Mouse (Mus musculus) megakaryocyte, embryonic 14.5 days (primary cell): Measurements from ENCODE around the gene Olfr159. TPM values are rescaled to one million over a fixed set of nuclear protein-coding genes. Genes with fewer than 3 reads are reported as not detected.
"Not testable (repeated sequence)": the region's sequence is repeated elsewhere in the genome, so short reads cannot be mapped to it uniquely, and the experiment has no call there.

Source experiments
- H3K27me3 ChIP-seq: replicated peaks from 2 replicates; pipeline ENCODE3; 2012; ENCODE audit warnings: inconsistent platforms
- H3K36me3 ChIP-seq: replicated peaks from 2 replicates; pipeline ENCODE3; 2012; ENCODE audit warnings: low read length, inconsistent platforms, mixed read lengths
- H3K4me1 ChIP-seq: 2 replicates; pipeline ENCODE4 v1.6.1; 2012; ENCODE audit warnings: inconsistent platforms
- H3K4me3 ChIP-seq: replicated peaks from 2 replicates; pipeline ENCODE3; 2012; ENCODE audit warnings: moderate library complexity, mild to moderate bottlenecking, inconsistent platforms
- H3K9me3 ChIP-seq: 2 replicates; pipeline ENCODE4 v1.6.1; 2012; ENCODE audit warnings: inconsistent platforms
- FLI1 ChIP-seq: IDR thresholded peaks from 2 replicates; pipeline ENCODE4 v1.6.1; 2012; ENCODE audit warnings: low read length, inconsistent platforms, mixed read lengths
- GATA1 ChIP-seq: IDR thresholded peaks from 3 replicates; pipeline ENCODE4 v1.6.1; 2012; ENCODE audit warnings: mixed read lengths, low read length, inconsistent platforms, borderline replicate concordance
- polyA plus RNA-seq: library from polyadenylated mRNA; stranded (reverse); fragments of >175 nt; gene quantifications from 2 replicates; pipeline ENCODE4 v1.2.3, GENCODE M21; 2012; ENCODE audit warnings: low replicate concordance; ENCODE audit not compliant: insufficient read depth

Gene Olfr159
- not detected in 2 replicates for polyA plus RNA-seq

GRCm38 (mm10) chr4:43770909-43771308 is at the start of gene Olfr159:
TSS of gene Olfr159 (minus strand) at chr4:43771009.
- peaks cover 5% of the 10 kb centered on the region for H3K9me3 ChIP-seq
- peaks cover 7% of the 10 kb centered on the region for H3K27me3 ChIP-seq
- no peak within 1 kb of the TSS for H3K4me3 ChIP-seq
- no peaks in the 10 kb centered on the region for H3K36me3 ChIP-seq
- H3K4me1 ChIP-seq = no peaks in the 10 kb centered on the region
- TF ChIP-seq FLI1 (no peak), GATA1 (no peak)

GRCm38 (mm10) chr4:43798936-43799335 is 28.1 kb upstream of the Olfr159 start:
- H3K9me3 ChIP-seq = peaks cover 13% of the 10 kb centered on the region
- no peaks in the 10 kb centered on the region for H3K4me1 ChIP-seq
- no peak overlapping the region for H3K4me3 ChIP-seq
- no peaks in the 10 kb centered on the region for H3K27me3 ChIP-seq
- H3K36me3 ChIP-seq = no peaks in the 10 kb centered on the region
- no peak for TF ChIP-seq FLI1
- no peak for TF ChIP-seq GATA1

- not testable (repeated sequence) for H3K36me3 ChIP-seq, H3K4me3 ChIP-seq, H3K9me3 ChIP-seq, H3K27me3 ChIP-seq, H3K4me1 ChIP-seq
These were observed 25.0 kb upstream of the Olfr159 start for GRCm38 (mm10) chr4:43795844-43796243.

- TF ChIP-seq FLI1 = no peak
- TF ChIP-seq GATA1 = no peak
- Histone ChIP-seq H3K27me3 (no peaks in the 10 kb centered on the region), H3K4me1 (no peaks in the 10 kb centered on the region), H3K36me3 (no peaks in the 10 kb centered on the region), H3K4me3 (no peak overlapping the region), H3K9me3 (0 out of 2 replicates have a peak, but pooled peaks cover 7% of the 10 kb centered on the region)
These were observed 24.5 kb upstream of the Olfr159 start for GRCm38 (mm10) chr4:43795296-43795695.

- Histone ChIP-seq H3K4me1 (no peaks in the 10 kb centered on the region), H3K36me3 (no peaks in the 10 kb centered on the region), H3K27me3 (peaks cover 7% of the 10 kb centered on the region), H3K4me3 (no peak overlapping the region), H3K9me3 (peaks cover 5% of the 10 kb centered on the region)
- TF ChIP-seq FLI1 (no peak), GATA1 (no peak)
These were observed 1.5 kb upstream of the Olfr159 start for GRCm38 (mm10) chr4:43772304-43772703.

- H3K9me3 ChIP-seq = peaks cover 5% of the 10 kb centered on the region
- no peaks in the 10 kb centered on the region for H3K36me3 ChIP-seq
- TF ChIP-seq GATA1 = no peak
- no peak for TF ChIP-seq FLI1
- no peak overlapping the region for H3K4me3 ChIP-seq
- no peaks in the 10 kb centered on the region for H3K4me1 ChIP-seq
- H3K27me3 ChIP-seq = peaks cover 7% of the 10 kb centered on the region
These were observed 817 bp upstream of the Olfr159 start for GRCm38 (mm10) chr4:43771626-43772025.

- TF ChIP-seq GATA1 (no peak), FLI1 (no peak)
- peaks cover 7% of the 10 kb centered on the region for H3K27me3 ChIP-seq
- H3K4me3 ChIP-seq = no peak overlapping the region
- H3K9me3 ChIP-seq = peaks cover 9% of the 10 kb centered on the region
- H3K36me3 ChIP-seq = no peaks in the 10 kb centered on the region
- no peaks in the 10 kb centered on the region for H3K4me1 ChIP-seq
These were observed 1.4 kb downstream of the Olfr159 start for GRCm38 (mm10) chr4:43769374-43769773.

GRCm38 (mm10) chr4:43768341-43768740 is 2.5 kb downstream of the Olfr159 start:
- H3K4me1 ChIP-seq = no peaks in the 10 kb centered on the region
- H3K27me3 ChIP-seq = peaks cover 3% of the 10 kb centered on the region
- peaks cover 11% of the 10 kb centered on the region for H3K9me3 ChIP-seq
- no peak overlapping the region for H3K4me3 ChIP-seq
- H3K36me3 ChIP-seq = no peaks in the 10 kb centered on the region
- no peak for TF ChIP-seq FLI1
- no peak for TF ChIP-seq GATA1

GRCm38 (mm10) chr4:43763410-43763809 is 7.4 kb downstream of the Olfr159 start:
- H3K4me3 ChIP-seq = peak overlapping the region; percentile 14
- H3K27me3 ChIP-seq = peaks cover 9% of the 10 kb centered on the region
- peaks cover 6% of the 10 kb centered on the region for H3K9me3 ChIP-seq
- no peaks in the 10 kb centered on the region for H3K36me3 ChIP-seq
- H3K4me1 ChIP-seq = no peaks in the 10 kb centered on the region
- TF ChIP-seq GATA1 (no peak), FLI1 (no peak)

GRCm38 (mm10) chr4:43761336-43761735 is 9.5 kb downstream of the Olfr159 start:
- peaks cover 6% of the 10 kb centered on the region for H3K9me3 ChIP-seq
- H3K36me3 ChIP-seq = no peaks in the 10 kb centered on the region
- H3K27me3 ChIP-seq = peaks cover 12% of the 10 kb centered on the region
- H3K4me1 ChIP-seq = peaks cover 7% of the 10 kb centered on the region
- no peak for TF ChIP-seq GATA1
- no peak for TF ChIP-seq FLI1
- no peak overlapping the region for H3K4me3 ChIP-seq

GRCm38 (mm10) chr4:43760460-43760859 is 10.3 kb downstream of the Olfr159 start:
- peaks cover 6% of the 10 kb centered on the region for H3K9me3 ChIP-seq
- H3K36me3 ChIP-seq = no peaks in the 10 kb centered on the region
- no peak overlapping the region for H3K4me3 ChIP-seq
- TF ChIP-seq FLI1 = no peak
- TF ChIP-seq GATA1 = no peak
- peaks cover 12% of the 10 kb centered on the region for H3K27me3 ChIP-seq
- peaks cover 7% of the 10 kb centered on the region for H3K4me1 ChIP-seq
